Mouse (Mus musculus) stomach, postnatal 0 days (tissue): ENCODE results near the gene Ttc30a2.

Experiments used
- CTCF ChIP-seq: IDR thresholded peaks from 2 replicates; pipeline ENCODE4 v1.5.1; 2016; ENCODE audit warnings: antibody characterized with exemption, low read depth, mild to moderate bottlenecking, moderate library complexity
- EP300 ChIP-seq: optimal IDR thresholded peaks from 2 replicates; pipeline ENCODE3; 2016; ENCODE audit warnings: antibody characterized with exemption

GRCm38 (mm10) chr2:76001392-76001791 lies 23.4 kb upstream of the Ttc30a2 start:
- TF ChIP-seq CTCF (peak; percentile 81), EP300 (no peak)
